Mouse (Mus musculus): Measurements from ENCODE around the gene Tnni1.

DNA sequence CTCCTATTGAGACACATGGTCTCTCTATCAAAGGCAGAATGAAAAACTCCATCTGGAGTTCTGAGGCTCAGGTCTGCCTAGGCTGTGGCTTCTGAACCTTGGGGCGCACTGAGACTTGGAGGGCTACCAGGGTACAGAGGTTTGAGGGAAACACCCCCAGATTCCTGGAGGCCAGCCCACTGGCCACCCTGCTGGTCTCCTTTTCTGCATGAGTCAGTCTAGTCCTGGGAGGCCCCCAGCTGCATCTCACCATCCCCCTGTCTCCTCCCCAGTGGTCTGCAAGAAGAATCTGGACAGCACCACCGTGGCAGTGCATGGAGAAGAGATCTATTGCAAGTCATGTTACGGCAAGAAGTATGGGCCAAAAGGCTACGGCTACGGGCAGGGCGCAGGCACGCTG, 34.2 kb upstream of the Tnni1 start:
- TF ChIP-seq CTCF (IDR thresholded peaks at IDR 0.05; ENCODE audit: low read depth, low read length) (no peak), POLR2A (IDR thresholded peaks at IDR 0.05; ENCODE audit: insufficient read depth, low read length) (no peak), EP300 (IDR thresholded peaks at IDR 0.05; ENCODE audit: insufficient read depth, low read depth, low read length) (no peak)
